Mouse (Mus musculus): Measurements from ENCODE around the gene Olfr639. TPM values are rescaled to one million over a fixed set of nuclear protein-coding genes. Genes with fewer than 3 reads are reported as not detected.

Olfr639 gene
- polyA plus RNA-seq (2012; rRNA removed), result not detected in 2 replicates

DNA sequence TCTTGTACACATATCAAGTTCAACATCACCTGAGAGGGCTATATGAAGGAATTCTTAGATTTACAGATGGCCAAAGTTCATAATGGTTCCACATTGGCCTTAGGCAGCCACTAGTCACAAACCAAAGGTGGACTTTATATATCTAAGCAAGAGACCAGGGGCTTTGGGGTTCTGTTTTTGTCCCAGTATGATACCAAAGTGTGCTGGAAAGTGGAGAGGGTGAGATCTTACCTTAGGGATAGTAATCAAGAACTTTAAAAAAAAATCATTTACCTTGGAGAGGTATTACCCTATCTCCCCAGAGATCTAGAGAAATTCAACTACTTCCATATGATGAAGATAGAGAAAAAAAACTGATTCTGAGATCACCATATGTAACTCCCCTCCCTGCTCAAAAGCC is at the start of gene Olfr639:
TSS of gene Olfr639 (minus strand) at position 101 of the 400 bp plus-strand sequence.
- Histone ChIP-seq H3K36me3 (ENCODE audit: control insufficient read depth, insufficient read depth, low read length) (no peaks in the 10 kb centered on the region), H3K4me3 (ENCODE audit: low read depth, low read length) (no peak within 1 kb of the TSS), H3K27me3 (ENCODE audit: control insufficient read depth, insufficient read depth, low read length) (no peaks in the 10 kb centered on the region), H3K4me1 (ENCODE audit: control insufficient read depth, insufficient read depth, insufficient read length, low read length) (no peaks in the 10 kb centered on the region), H3K27ac (ENCODE audit: insufficient read depth, low read depth, low read length) (no peak within 1 kb of the TSS)
- TF ChIP-seq CTCF (IDR thresholded peaks at IDR 0.05; ENCODE audit: extremely low read depth, insufficient read length, insufficient replicate concordance, low read depth, low read length), result no peak
- no peak for TF ChIP-seq POLR2A (IDR thresholded peaks at IDR 0.05; ENCODE audit: low read depth, low read length)

GRCm38 (mm10) chr7:104061345-104061744 is 44.2 kb upstream of the Olfr639 start, which contains the start of gene 4930516K23Rik:
TSS of gene 4930516K23Rik (minus strand) at chr7:104061445.
- H3K4me1 ChIP-seq (ENCODE audit: control insufficient read depth, insufficient read depth, insufficient read length, low read length), result no peaks in the 10 kb centered on the region
- H3K36me3 ChIP-seq (ENCODE audit: control insufficient read depth, insufficient read depth, low read length), result no peaks in the 10 kb centered on the region
- H3K27me3 ChIP-seq (ENCODE audit: control insufficient read depth, insufficient read depth, low read length), result no peaks in the 10 kb centered on the region
- H3K27ac ChIP-seq (ENCODE audit: insufficient read depth, low read depth, low read length), result no peak within 1 kb of the TSS
- 50% methylated on average over 2 of the region's 2 CpGs for WGBS
- H3K4me3 ChIP-seq (ENCODE audit: low read depth, low read length), result no peak within 1 kb of the TSS
- TF ChIP-seq CTCF (IDR thresholded peaks at IDR 0.05; ENCODE audit: extremely low read depth, insufficient read length, insufficient replicate concordance, low read depth, low read length) (no peak), POLR2A (IDR thresholded peaks at IDR 0.05; ENCODE audit: low read depth, low read length) (no peak)

GRCm38 (mm10) chr7:104059215-104059614 is 42.1 kb upstream of the Olfr639 start:
- Histone ChIP-seq H3K4me1 (ENCODE audit: control insufficient read depth, insufficient read depth, insufficient read length, low read length) (no peaks in the 10 kb centered on the region), H3K27me3 (ENCODE audit: control insufficient read depth, insufficient read depth, low read length) (no peaks in the 10 kb centered on the region), H3K27ac (ENCODE audit: insufficient read depth, low read depth, low read length) (no peak overlapping the region), H3K4me3 (ENCODE audit: low read depth, low read length) (no peak overlapping the region), H3K36me3 (ENCODE audit: control insufficient read depth, insufficient read depth, low read length) (no peaks in the 10 kb centered on the region)
- TF ChIP-seq POLR2A (IDR thresholded peaks at IDR 0.05; ENCODE audit: low read depth, low read length) (no peak), CTCF (IDR thresholded peaks at IDR 0.05; ENCODE audit: extremely low read depth, insufficient read length, insufficient replicate concordance, low read depth, low read length) (no peak)
- WGBS, result 88% methylated on average over 1 of the region's 1 CpGs

DNA sequence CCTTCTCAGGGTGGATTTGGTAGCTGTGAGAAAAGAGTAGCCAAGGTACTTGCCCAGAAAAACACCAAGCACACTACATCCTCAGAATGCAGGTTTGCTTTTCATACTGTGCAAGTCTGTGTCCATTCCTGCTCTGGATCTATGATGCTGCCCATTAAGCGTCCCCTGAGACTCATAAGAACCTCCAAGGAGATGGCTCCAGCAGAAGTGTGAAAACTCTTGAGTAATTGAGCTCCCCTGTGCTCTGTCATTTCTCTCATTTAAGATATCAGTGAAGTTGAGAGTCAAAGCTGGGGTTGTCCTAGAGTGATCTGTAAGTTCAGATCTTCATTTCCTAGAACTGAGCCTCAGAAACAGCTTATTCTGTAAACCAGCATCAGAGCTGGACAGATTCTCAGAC is 35.5 kb upstream of the Olfr639 start, which contains the start of gene Olfr642:
TSS of gene Olfr642 (minus strand) at position 101 of the 400 bp plus-strand sequence.
- H3K27ac ChIP-seq (ENCODE audit: insufficient read depth, low read depth, low read length), result no peak within 1 kb of the TSS
- no peaks in the 10 kb centered on the region for H3K36me3 ChIP-seq (ENCODE audit: control insufficient read depth, insufficient read depth, low read length)
- no peak for TF ChIP-seq CTCF (IDR thresholded peaks at IDR 0.05; ENCODE audit: extremely low read depth, insufficient read length, insufficient replicate concordance, low read depth, low read length)
- no peaks in the 10 kb centered on the region for H3K4me1 ChIP-seq (ENCODE audit: control insufficient read depth, insufficient read depth, insufficient read length, low read length)
- 58% methylated on average over 1 of the region's 1 CpGs for WGBS
- no peak within 1 kb of the TSS for H3K4me3 ChIP-seq (ENCODE audit: low read depth, low read length)
- no peaks in the 10 kb centered on the region for H3K27me3 ChIP-seq (ENCODE audit: control insufficient read depth, insufficient read depth, low read length)

DNA sequence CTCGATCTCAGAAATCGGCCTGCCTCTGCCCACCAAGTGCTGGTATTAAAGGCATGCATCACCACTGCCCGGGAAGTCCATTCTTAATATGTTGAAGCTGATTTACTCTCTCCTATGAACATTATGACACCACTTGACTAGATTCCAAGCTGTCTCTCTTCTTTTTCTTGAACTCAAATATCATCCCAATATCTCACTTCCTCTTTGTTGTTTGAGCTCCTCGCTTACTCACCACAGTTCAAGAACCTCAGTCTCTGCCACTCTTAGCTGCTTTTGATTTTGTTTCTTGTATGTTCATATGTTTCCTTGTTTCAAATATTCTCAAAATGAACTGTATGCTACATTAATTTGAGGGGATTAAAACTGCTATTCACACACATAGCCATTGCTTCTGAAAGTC is 33.6 kb upstream of the Olfr639 start:
- Histone ChIP-seq H3K27me3 (ENCODE audit: control insufficient read depth, insufficient read depth, low read length) (no peaks in the 10 kb centered on the region), H3K4me3 (ENCODE audit: low read depth, low read length) (no peak overlapping the region), H3K4me1 (ENCODE audit: control insufficient read depth, insufficient read depth, insufficient read length, low read length) (no peaks in the 10 kb centered on the region), H3K36me3 (ENCODE audit: control insufficient read depth, insufficient read depth, low read length) (no peaks in the 10 kb centered on the region), H3K27ac (ENCODE audit: insufficient read depth, low read depth, low read length) (no peak overlapping the region)
- no peak for TF ChIP-seq POLR2A (IDR thresholded peaks at IDR 0.05; ENCODE audit: low read depth, low read length)
- no peak for TF ChIP-seq CTCF (IDR thresholded peaks at IDR 0.05; ENCODE audit: extremely low read depth, insufficient read length, insufficient replicate concordance, low read depth, low read length)
- 82% methylated on average over 4 of the region's 4 CpGs for WGBS

DNA sequence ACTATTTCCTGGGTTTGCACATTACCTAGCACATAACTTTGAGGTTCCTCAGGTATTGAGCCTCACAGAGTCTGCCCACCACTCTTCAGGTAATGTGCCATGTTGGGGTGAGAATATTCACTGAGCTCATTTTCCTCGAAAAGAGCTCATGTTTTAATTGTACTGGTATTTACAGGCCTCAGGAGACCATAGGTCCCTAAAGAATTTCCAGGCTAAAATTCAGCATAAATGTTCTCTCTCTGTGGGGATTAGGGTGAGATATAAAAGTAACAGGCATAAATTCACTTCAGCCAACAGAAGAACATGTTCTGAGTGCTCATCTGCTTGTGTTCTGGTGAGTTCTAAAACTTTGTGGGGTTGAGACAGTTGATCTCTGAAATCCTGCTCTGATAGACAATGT is 18.0 kb upstream of the Olfr639 start, which contains the start of gene Olfr641:
TSS of gene Olfr641 (plus strand) at position 301 of the 400 bp plus-strand sequence.
- no peak within 1 kb of the TSS for H3K27ac ChIP-seq (ENCODE audit: insufficient read depth, low read depth, low read length)
- no peaks in the 10 kb centered on the region for H3K36me3 ChIP-seq (ENCODE audit: control insufficient read depth, insufficient read depth, low read length)
- TF ChIP-seq CTCF (IDR thresholded peaks at IDR 0.05; ENCODE audit: extremely low read depth, insufficient read length, insufficient replicate concordance, low read depth, low read length), result no peak
- TF ChIP-seq POLR2A (IDR thresholded peaks at IDR 0.05; ENCODE audit: low read depth, low read length), result no peak
- H3K4me3 ChIP-seq (ENCODE audit: low read depth, low read length), result no peak within 1 kb of the TSS
- H3K27me3 ChIP-seq (ENCODE audit: control insufficient read depth, insufficient read depth, low read length), result no peaks in the 10 kb centered on the region
- no peaks in the 10 kb centered on the region for H3K4me1 ChIP-seq (ENCODE audit: control insufficient read depth, insufficient read depth, insufficient read length, low read length)
- 60% methylated on average over 1 of the region's 1 CpGs for WGBS

DNA sequence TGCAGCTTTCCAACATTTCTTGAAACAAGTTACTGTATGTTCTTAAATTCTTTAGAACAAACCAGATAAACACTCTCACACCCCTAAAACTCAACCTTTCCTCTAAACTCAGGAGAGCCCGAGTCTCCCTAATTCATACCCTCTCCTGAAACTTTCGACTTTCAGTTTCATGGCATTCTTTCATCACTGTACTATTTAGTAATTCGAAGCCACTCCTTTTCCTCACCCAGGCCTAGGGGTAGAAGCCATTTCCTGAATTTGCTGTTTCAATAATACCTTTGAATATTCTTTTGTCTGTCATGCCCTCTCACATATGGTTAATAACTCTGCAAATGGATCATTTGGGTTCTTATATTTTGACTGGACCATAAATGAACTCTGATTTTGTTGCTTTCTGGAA is 9.9 kb upstream of the Olfr639 start:
- WGBS, result 76% methylated on average over 3 of the region's 3 CpGs
- Histone ChIP-seq H3K4me1 (ENCODE audit: control insufficient read depth, insufficient read depth, insufficient read length, low read length) (no peaks in the 10 kb centered on the region), H3K27me3 (ENCODE audit: control insufficient read depth, insufficient read depth, low read length) (no peaks in the 10 kb centered on the region), H3K36me3 (ENCODE audit: control insufficient read depth, insufficient read depth, low read length) (no peaks in the 10 kb centered on the region), H3K4me3 (ENCODE audit: low read depth, low read length) (no peak overlapping the region), H3K27ac (ENCODE audit: insufficient read depth, low read depth, low read length) (no peak overlapping the region)
- TF ChIP-seq POLR2A (IDR thresholded peaks at IDR 0.05; ENCODE audit: low read depth, low read length) (no peak), CTCF (IDR thresholded peaks at IDR 0.05; ENCODE audit: extremely low read depth, insufficient read length, insufficient replicate concordance, low read depth, low read length) (no peak)

All from small intestine, adult 2 months (tissue).